Mouse (Mus musculus) cerebellum, adult 2 months (tissue): ENCODE results near the gene Mpl. TPM values are rescaled to one million over a fixed set of nuclear protein-coding genes. Genes with fewer than 3 reads are reported as not detected.

Source experiments
- DNase-seq, 2 experiments: peaks; one replicate each; pipeline ENCODE4 v3.0.0; 2021
- H3K27ac ChIP-seq: fragments of 200-500 bp; 2 replicates; pipeline ENCODE4 v1.5.1; 2012; ENCODE audit warnings: low read length, control low read depth, inconsistent platforms; ENCODE audit not compliant: insufficient read depth
- H3K27me3 ChIP-seq: fragments of 200-500 bp; 2 replicates; pipeline ENCODE4 v1.6.1; 2012; ENCODE audit warnings: inconsistent platforms, mild to moderate bottlenecking, low read length, moderate library complexity; ENCODE audit not compliant: control insufficient read depth, insufficient read depth
- H3K4me1 ChIP-seq: fragments of 200-500 bp; 2 replicates; pipeline ENCODE4 v1.6.1; 2011; ENCODE audit warnings: low read length; ENCODE audit not compliant: control insufficient read depth, insufficient read depth
- H3K4me3 ChIP-seq: fragments of 200-500 bp; replicated peaks from 2 replicates; pipeline ENCODE3; 2011; ENCODE audit warnings: mild to moderate bottlenecking, low read depth, low read length, control low read depth; ENCODE audit not compliant: insufficient read depth
- CTCF ChIP-seq: fragments of 200-500 bp; IDR thresholded peaks from 2 replicates; pipeline ENCODE4 v1.5.1; 2011; ENCODE audit warnings: low read depth, mild to moderate bottlenecking, control low read depth, low read length, moderate library complexity, borderline replicate concordance; ENCODE audit not compliant: insufficient read depth
- POLR2A ChIP-seq: fragments of 200-500 bp; IDR thresholded peaks from 2 replicates; pipeline ENCODE4 v1.6.1; 2011; ENCODE audit warnings: low read length, control low read depth, borderline replicate concordance; ENCODE audit not compliant: insufficient read depth
- WGBS: fragments of 180-500 bp; shearing (Covaris S2); methylation state at CpG from one replicate; pipeline ENCODE4 v1.1.7; 2018; 5-methylcytosine and 5-hydroxymethylcytosine counted together
- polyA plus RNA-seq: library from polyadenylated mRNA; depleted of rRNA; stranded (reverse); fragments of >200 nt; gene quantifications from 2 replicates; pipeline ENCODE4 v1.2.3, GENCODE M21; 2012; rRNA removed

The Mpl gene
- 0.05 TPM in 2 replicates for polyA plus RNA-seq

GRCm38 (mm10) chr4:118457345-118457975, at the start of gene Mpl:
Mpl (minus strand) TSS chr4:118457513.
- H3K4me1 ChIP-seq = no peaks in the 10 kb centered on the region
- H3K27me3 ChIP-seq = no peaks in the 10 kb centered on the region
- 60% methylated on average over 9 of the region's 9 CpGs for WGBS
- TF ChIP-seq CTCF (no peak), POLR2A (no peak)
- H3K27ac ChIP-seq = no peak within 1 kb of the TSS
- DNase-seq = no peak
- H3K4me3 ChIP-seq = no peak within 1 kb of the TSS

GRCm38 (mm10) chr4:118505551-118505950, 48.2 kb upstream of the Mpl start:
- 79% methylated on average over 3 of the region's 3 CpGs for WGBS
- no peak overlapping the region for H3K4me3 ChIP-seq
- DNase-seq = no peak
- H3K27me3 ChIP-seq = no peaks in the 10 kb centered on the region
- H3K4me1 ChIP-seq = no peaks in the 10 kb centered on the region
- TF ChIP-seq CTCF (no peak), POLR2A (no peak)
- no peak overlapping the region for H3K27ac ChIP-seq

GRCm38 (mm10) chr4:118500792-118501191, 43.5 kb upstream of the Mpl start:
- 59% methylated on average over 9 of the region's 9 CpGs for WGBS
- no peak for DNase-seq
- Histone ChIP-seq H3K27me3 (no peaks in the 10 kb centered on the region), H3K4me3 (no peak overlapping the region), H3K4me1 (no peaks in the 10 kb centered on the region), H3K27ac (no peak overlapping the region)
- TF ChIP-seq CTCF (no peak), POLR2A (no peak)

- Histone ChIP-seq H3K27me3 (no peaks in the 10 kb centered on the region), H3K4me3 (no peak overlapping the region), H3K4me1 (no peaks in the 10 kb centered on the region), H3K27ac (no peak overlapping the region)
- WGBS = 55% methylated on average over 6 of the region's 6 CpGs
- no peak for DNase-seq
- TF ChIP-seq CTCF (no peak), POLR2A (no peak)
Observed at GRCm38 (mm10) chr4:118500171-118500724, 42.9 kb upstream of the Mpl start.

GRCm38 (mm10) chr4:118490461-118490860, 33.1 kb upstream of the Mpl start:
- Histone ChIP-seq H3K27me3 (no peaks in the 10 kb centered on the region), H3K4me3 (no peak overlapping the region), H3K27ac (no peak overlapping the region), H3K4me1 (no peaks in the 10 kb centered on the region)
- no peak for DNase-seq
- TF ChIP-seq CTCF (no peak), POLR2A (no peak)
- WGBS = 92% methylated on average over 10 of the region's 10 CpGs

- no peak for DNase-seq
- Histone ChIP-seq H3K4me1 (no peaks in the 10 kb centered on the region), H3K4me3 (no peak within 1 kb of the TSS), H3K27me3 (no peaks in the 10 kb centered on the region), H3K27ac (no peak within 1 kb of the TSS)
- WGBS = 84% methylated on average over 8 of the region's 8 CpGs
- TF ChIP-seq POLR2A (no peak), CTCF (no peak)
Observed at GRCm38 (mm10) chr4:118489717-118490132, 32.4 kb upstream of the Mpl start, which contains the start of gene Tie1. Tie1 (minus strand) TSS chr4:118490061.

GRCm38 (mm10) chr4:118476773-118477530, 19.6 kb upstream of the Mpl start:
- no peaks in the 10 kb centered on the region for H3K27me3 ChIP-seq
- no peak for TF ChIP-seq POLR2A
- no peak for TF ChIP-seq CTCF
- H3K4me1 ChIP-seq = no peaks in the 10 kb centered on the region
- H3K4me3 ChIP-seq = no peak overlapping the region
- 45% methylated on average over 15 of the region's 15 CpGs for WGBS
- H3K27ac ChIP-seq = no peak overlapping the region
- no peak for DNase-seq

GRCm38 (mm10) chr4:118472687-118473086, 15.4 kb upstream of the Mpl start:
- Histone ChIP-seq H3K27ac (no peak overlapping the region), H3K27me3 (no peaks in the 10 kb centered on the region), H3K4me1 (no peaks in the 10 kb centered on the region), H3K4me3 (no peak overlapping the region)
- no peak for DNase-seq
- TF ChIP-seq POLR2A = no peak
- TF ChIP-seq CTCF = no peak
- WGBS = 88% methylated on average over 11 of the region's 11 CpGs
